Mouse (Mus musculus) CH12.LX (cell line): ENCODE results near the gene Car15. TPM values are rescaled to one million over a fixed set of nuclear protein-coding genes. Genes with fewer than 3 reads are reported as not detected.

ENCODE experiments used
- DNase-seq: peaks from one replicate; pipeline ENCODE4 v3.0.0-alpha.2; 2013; ENCODE audit errors: extremely low read depth
- H3K27ac ChIP-seq: 2 replicates; pipeline ENCODE4 v1.5.1; 2012; ENCODE audit warnings: low read depth, mild to moderate bottlenecking, control low read depth, moderate library complexity; ENCODE audit not compliant: insufficient read depth
- H3K27me3 ChIP-seq: replicated peaks from 2 replicates; pipeline ENCODE3; 2012; ENCODE audit warnings: inconsistent platforms
- H3K36me3 ChIP-seq, 2 experiments: replicated peaks in 1 of 2; 2 replicates each; pipeline versions ENCODE3 to v1.6.1; 2012; ENCODE audit warnings: inconsistent platforms in 1 of 2, low read length in 1 of 2, mild to moderate bottlenecking in 1 of 2, mixed read lengths in 1 of 2, moderate library complexity in 1 of 2; ENCODE audit not compliant: control insufficient read depth in 1 of 2, insufficient read depth in 1 of 2
- H3K4me1 ChIP-seq, 2 experiments: 2 replicates each; pipeline ENCODE4 v1.6.1; 2012; ENCODE audit warnings: inconsistent platforms in 1 of 2, moderate library complexity in 1 of 2; ENCODE audit not compliant: insufficient read depth in 2 of 2, control insufficient read depth in 1 of 2
- H3K4me2 ChIP-seq: 2 replicates; pipeline ENCODE4 v1.6.1; 2012; ENCODE audit warnings: low read depth, mild to moderate bottlenecking, control low read depth; ENCODE audit not compliant: poor library complexity, insufficient read depth, severe bottlenecking
- H3K4me3 ChIP-seq, 3 experiments: fragments of 150-350 bp in 1 of 3; sonication (generic) in 1 of 3; replicated peaks in 1 of 3; 2 replicates each; pipeline versions ENCODE3 to v1.5.1; 2011 to 2012; ENCODE audit warnings: low read depth in 2 of 3, low read length in 2 of 3, mild to moderate bottlenecking in 2 of 3, moderate library complexity in 2 of 3, control low read depth in 1 of 3, improper control_type of control experiment in 1 of 3, inconsistent platforms in 1 of 3, mixed read lengths in 1 of 3; ENCODE audit not compliant: poor library complexity in 1 of 3
- H3K79me2 ChIP-seq: replicated peaks from 2 replicates; pipeline ENCODE4 v1.6.1; 2012; ENCODE audit warnings: mild to moderate bottlenecking, moderate library complexity; ENCODE audit not compliant: control insufficient read depth, poor library complexity, insufficient read depth, severe bottlenecking; ENCODE audit errors: extremely low read depth
- H3K9ac ChIP-seq: 2 replicates; pipeline ENCODE4 v1.6.1; 2012; ENCODE audit warnings: low read depth, mild to moderate bottlenecking, control low read depth, moderate library complexity; ENCODE audit not compliant: insufficient read depth
- H3K9me3 ChIP-seq: replicated peaks from 2 replicates; pipeline ENCODE3; 2012; ENCODE audit warnings: low read length, inconsistent platforms, mixed read lengths
- BHLHE40 ChIP-seq: IDR thresholded peaks from 2 replicates; pipeline ENCODE4 v1.6.1; 2011; ENCODE audit warnings: mild to moderate bottlenecking, low read depth, low read length, improper control_type of control experiment
- E2F4 ChIP-seq: IDR thresholded peaks from 2 replicates; pipeline ENCODE4 v1.6.1; 2011; ENCODE audit warnings: low read depth, low read length, improper control_type of control experiment; ENCODE audit not compliant: insufficient replicate concordance
- HCFC1 ChIP-seq: IDR thresholded peaks from 2 replicates; pipeline ENCODE4 v1.6.1; 2012; ENCODE audit warnings: low read depth, mild to moderate bottlenecking, inconsistent platforms, low read length, improper control_type of control experiment
- MEF2A ChIP-seq: IDR thresholded peaks from 2 replicates; pipeline ENCODE4 v1.6.1; 2014; ENCODE audit warnings: low read depth, mild to moderate bottlenecking, inconsistent platforms, low read length, improper control_type of control experiment, borderline replicate concordance
- NRF1 ChIP-seq: IDR thresholded peaks from 2 replicates; pipeline ENCODE4 v1.6.1; 2014; ENCODE audit warnings: low read depth, mild to moderate bottlenecking, inconsistent platforms, low read length, improper control_type of control experiment, moderate library complexity
- POLR2AphosphoS2 ChIP-seq: IDR thresholded peaks from 2 replicates; pipeline ENCODE4 v1.6.1; 2011; ENCODE audit warnings: low read depth, low read length, improper control_type of control experiment
- SIN3A ChIP-seq: IDR thresholded peaks from 2 replicates; pipeline ENCODE4 v1.6.1; 2012; ENCODE audit warnings: low read length, improper control_type of control experiment, inconsistent platforms
- TCF12 ChIP-seq: IDR thresholded peaks from 2 replicates; pipeline ENCODE4 v1.6.1; 2014; ENCODE audit warnings: low read depth, mild to moderate bottlenecking, inconsistent platforms, low read length, improper control_type of control experiment
- ZC3H11A ChIP-seq: IDR thresholded peaks from 2 replicates; pipeline ENCODE4 v1.6.1; 2012; ENCODE audit warnings: low read depth, mild to moderate bottlenecking, inconsistent platforms, low read length, improper control_type of control experiment
- ZKSCAN1 ChIP-seq: IDR thresholded peaks from 2 replicates; pipeline ENCODE4 v1.6.1; 2012; ENCODE audit warnings: low read depth, inconsistent platforms, low read length, improper control_type of control experiment, borderline replicate concordance
- ZMIZ1 ChIP-seq: IDR thresholded peaks from 2 replicates; pipeline ENCODE4 v1.6.1; 2012; ENCODE audit warnings: low read depth, mild to moderate bottlenecking, inconsistent platforms, low read length, improper control_type of control experiment
- dilution Hi-C: fragments of 300-500 bp; cut with MboI; formaldehyde crosslinking; loops from 2 replicates; pipeline ENCODE4 v1.14.3; 2020; ENCODE audit warnings: low sequenced_read_pairs; ENCODE audit not compliant: extremely low pct_unique_long_range_greater_than_20kb, extremely low pct_ligation_motif_present
- in situ Hi-C: fragments of 300-500 bp; cut with MboI; formaldehyde crosslinking; loops from 3 replicates; pipeline ENCODE4 v1.14.3; 2019; ENCODE audit warnings: low sequenced_read_pairs, low pct_ligation_motif_present, low pct_unique_long_range_greater_than_20kb, mixed read lengths
- polyA plus RNA-seq: library from polyadenylated mRNA; unstranded; fragments of >175 nt; gene quantifications from 2 replicates; pipeline ENCODE4 v1.2.1, GENCODE M21; 2012; ENCODE audit warnings: low read depth; ENCODE audit not compliant: insufficient read length
- total RNA-seq, 2 experiments: library from RNA; depleted of rRNA; stranded (reverse); fragments of 300-350 nt in 1 of 2; fragments of >200 nt in 1 of 2; gene quantifications; 2 replicates each; pipeline ENCODE4 v1.2.3; 2012 to 2014

The Car15 gene
- total and polyA plus RNA-seq, 3 experiments, result 1.5 to 3.9 (median 1.6) TPM

GRCm38 (mm10) chr16:17830385-17831178, 7.6 kb downstream of the Car15 start:
- TF ChIP-seq HCFC1 (no peak), NRF1 (no peak), E2F4 (no peak), ZKSCAN1 (no peak), BHLHE40 (no peak)
- no peak for DNase-seq
- Histone ChIP-seq H3K79me2 (no peaks in the 10 kb centered on the region), H3K9ac (no peak overlapping the region), H3K36me3 (no peaks in the 10 kb centered on the region), H3K9me3 (peaks cover 4% of the 10 kb centered on the region), H3K27me3 (peaks cover 6% of the 10 kb centered on the region), H3K4me1 (no peaks in the 10 kb centered on the region), H3K4me3 (no peak overlapping the region), H3K27ac (no peak overlapping the region), H3K4me2 (no peak overlapping the region)
- dilution Hi-C loops, result no loop called here
- in situ Hi-C loops, result no loop called here

- dilution Hi-C loops, result no loop called here
- H3K36me3 ChIP-seq, result no peaks in the 10 kb centered on the region
- H3K4me1 ChIP-seq, result no peaks in the 10 kb centered on the region
- in situ Hi-C loops, result no loop called here
- no peak for DNase-seq
- no peak for TF ChIP-seq ZMIZ1
- no peak overlapping the region for H3K4me2 ChIP-seq
- H3K27ac ChIP-seq, result no peak overlapping the region
- peaks cover 2% of the 10 kb centered on the region for H3K9me3 ChIP-seq
- H3K79me2 ChIP-seq, result no peaks in the 10 kb centered on the region
- H3K27me3 ChIP-seq, result peaks cover 6% of the 10 kb centered on the region
- no peak overlapping the region for H3K9ac ChIP-seq
- no peak overlapping the region for H3K4me3 ChIP-seq
These were observed 9.3 kb downstream of the Car15 start for GRCm38 (mm10) chr16:17828867-17829266.

GRCm38 (mm10) chr16:17828229-17828628, 9.9 kb downstream of the Car15 start:
- DNase-seq, result no peak
- Histone ChIP-seq H3K27ac (no peak overlapping the region), H3K4me2 (no peak overlapping the region), H3K27me3 (peaks cover 6% of the 10 kb centered on the region), H3K9me3 (no peaks in the 10 kb centered on the region), H3K9ac (no peak overlapping the region), H3K4me1 (no peaks in the 10 kb centered on the region), H3K36me3 (no peaks in the 10 kb centered on the region), H3K79me2 (no peaks in the 10 kb centered on the region), H3K4me3 (no peak overlapping the region)
- TF ChIP-seq MEF2A (no peak), ZC3H11A (no peak), NRF1 (no peak), TCF12 (no peak), POLR2AphosphoS2 (no peak), SIN3A (no peak)
- in situ Hi-C loops, result no loop called here
- dilution Hi-C loops, result no loop called here
